Comparison of ENCODE assay signal across 12 mouse cellular contexts in genomic region chr2:65847463-65848110, GRCm38 (mm10). TPM values are rescaled to one million over a fixed set of nuclear protein-coding genes. Genes with fewer than 3 reads are reported as not detected.
DNase-seq lines count a peak whose midpoint lies in the region; ATAC-seq and TF ChIP-seq lines count a peak whose summit lies in the region.
"Had no signal": no experiment of that assay in that cellular context is flagged by ENCODE, and none has a peak within 500 bp of the region (broad histone marks: within the 10 kb centered on the region; RNA-seq: fewer than 3 reads in every experiment).

No protein-coding gene starts in this region.

- H3K4me3 ChIP-seq in embryonic facial prominence, embryonic 10.5 days, result peak overlapping the region; percentile 36; the same call in 1 of the 2 replicates
- H3K4me3 ChIP-seq in hindbrain, embryonic 12.5 days, result peak overlapping the region; percentile 30
- peak overlapping the region; percentile 43 for H3K4me3 ChIP-seq in midbrain, embryonic 13.5 days (replicated peaks)
- no peak overlapping the region for H3K4me3 ChIP-seq in intestine, postnatal 0 days (ENCODE audit: low read depth, low read length)

- ATAC-seq in hindbrain, embryonic 12.5 days (ENCODE audit: low FRiP score), result peak; percentile 71
- ATAC-seq in midbrain, embryonic 13.5 days, result peak; percentile 76
- no peak for ATAC-seq in intestine, postnatal 0 days

- no peak overlapping the region for H3K27ac ChIP-seq in embryonic facial prominence, embryonic 10.5 days (replicated peaks)
- H3K27ac ChIP-seq in hindbrain, embryonic 12.5 days, result peak overlapping the region; percentile 80
- peak overlapping the region; percentile 81 for H3K27ac ChIP-seq in midbrain, embryonic 13.5 days
- no peak overlapping the region for H3K27ac ChIP-seq in intestine, postnatal 0 days (ENCODE audit: low read depth, low read length)
- H3K27ac ChIP-seq: liver, embryonic 14.5 days had no signal

- no peaks in the 10 kb centered on the region for H3K27me3 ChIP-seq in embryonic facial prominence, embryonic 10.5 days (replicated peaks; ENCODE audit: low read depth, poor library complexity, severe bottlenecking)
- no peaks in the 10 kb centered on the region for H3K27me3 ChIP-seq in hindbrain, embryonic 12.5 days
- H3K27me3 ChIP-seq in midbrain, embryonic 13.5 days, result no peaks in the 10 kb centered on the region
- no peaks in the 10 kb centered on the region for H3K27me3 ChIP-seq in intestine, postnatal 0 days (replicated peaks; ENCODE audit: control insufficient read depth, insufficient read depth, low read length)

- peak overlapping the region; percentile 57 for H3K4me2 ChIP-seq in hindbrain, embryonic 12.5 days (replicated peaks)
- peak overlapping the region; percentile 57 for H3K4me2 ChIP-seq in midbrain, embryonic 13.5 days (replicated peaks)
- H3K4me2 ChIP-seq in intestine, postnatal 0 days (replicated peaks; ENCODE audit: low read depth), result no peak overlapping the region

- 42% methylated on average over 7 of the region's 7 CpGs for WGBS in embryonic facial prominence, embryonic 10.5 days
- WGBS in hindbrain, embryonic 12.5 days, result 18% methylated on average over 7 of the region's 7 CpGs
- WGBS in midbrain, embryonic 13.5 days, result 11% methylated on average over 7 of the region's 7 CpGs
- 59% methylated on average over 7 of the region's 7 CpGs for WGBS in intestine, postnatal 0 days

- H3K36me3 ChIP-seq in embryonic facial prominence, embryonic 10.5 days (replicated peaks), result no peaks in the 10 kb centered on the region
- H3K36me3 ChIP-seq in hindbrain, embryonic 12.5 days, result no peaks in the 10 kb centered on the region
- peaks cover 6% of the 10 kb centered on the region; the same call in 1 of the 2 replicates for H3K36me3 ChIP-seq in midbrain, embryonic 13.5 days
- H3K36me3 ChIP-seq in intestine, postnatal 0 days (ENCODE audit: control insufficient read depth, insufficient read depth), result no peaks in the 10 kb centered on the region

- H3K9ac ChIP-seq in hindbrain, embryonic 12.5 days, result peak overlapping the region; percentile 47; the same call in 1 of the 2 replicates
- H3K9ac ChIP-seq in midbrain, embryonic 13.5 days (replicated peaks), result peak overlapping the region; percentile 62
- no peak overlapping the region for H3K9ac ChIP-seq in intestine, postnatal 0 days (ENCODE audit: low read depth, low read length)
- H3K9ac ChIP-seq: liver, embryonic 14.5 days had no signal

- 0 out of 2 replicates have a peak, but pooled peaks cover 3% of the 10 kb centered on the region for H3K9me3 ChIP-seq in embryonic facial prominence, embryonic 10.5 days
- H3K9me3 ChIP-seq in hindbrain, embryonic 12.5 days (replicated peaks), result no peaks in the 10 kb centered on the region
- H3K9me3 ChIP-seq in midbrain, embryonic 13.5 days, result no peaks in the 10 kb centered on the region
- no peaks in the 10 kb centered on the region for H3K9me3 ChIP-seq in intestine, postnatal 0 days (ENCODE audit: control insufficient read depth)

- DNase-seq in MN1 (ENCODE audit: low spot score), result peak; percentile 14
- peak; percentile 49 for DNase-seq in embryonic facial prominence, embryonic 10.5 days (ENCODE audit: low spot score)
- DNase-seq in adrenal gland, adult 18-20 months (ENCODE audit: low spot score in 2 of 2), result no peak
- no peak for DNase-seq in cerebellum, adult 11 months
- DNase-seq in urinary bladder, postnatal 4 days (ENCODE audit: low spot score in 2 of 2), result no peak
- DNase-seq: heart, postnatal 36 days; thymus, adult 2 months had no signal

- TF ChIP-seq CTCF in intestine, postnatal 0 days (IDR thresholded peaks at IDR 0.05; ENCODE audit: low read depth), result no peak

- H3K4me1 ChIP-seq in embryonic facial prominence, embryonic 10.5 days, result peaks cover 17% of the 10 kb centered on the region
- peaks cover 21% of the 10 kb centered on the region for H3K4me1 ChIP-seq in hindbrain, embryonic 12.5 days
- peaks cover 32% of the 10 kb centered on the region for H3K4me1 ChIP-seq in midbrain, embryonic 13.5 days (replicated peaks)
- H3K4me1 ChIP-seq in intestine, postnatal 0 days (replicated peaks; ENCODE audit: control insufficient read depth, insufficient read depth, low read length), result no peaks in the 10 kb centered on the region

RNA-seq across cellular contexts. Expression of gene Csrnp3, which starts 2.0 kb away (rescaled TPM):
- polyA plus RNA-seq in embryonic facial prominence, embryonic 10.5 days (2016; fragmentation: Nextera tagmentation; extraction: Ambion mirVana), result 5.1 and 6.2 TPM in 2 replicates
- polyA plus RNA-seq in hindbrain, embryonic 12.5 days (2016; fragmentation: Nextera tagmentation; extraction: Ambion mirVana), result 34.3 and 37.2 TPM in 2 replicates
- polyA plus RNA-seq in midbrain, embryonic 13.5 days (2015; fragmentation: Nextera tagmentation; extraction: Ambion mirVana), result 60.5 and 61.9 TPM in 2 replicates
- total RNA-seq in adrenal gland, adult 18-20 months (2021), result under 1 TPM; 0.30 to 0.54 TPM
- polyA plus RNA-seq in intestine, postnatal 0 days (2015; fragmentation: Nextera tagmentation; extraction: Ambion mirVana), result 0.71 and 0.76 TPM in 2 replicates
- total RNA-seq: monocyte, adult 5-6 weeks had no signal

Comparison
In these comparisons a context has a peak if more than half of its experiments do, and no peak if none do; other contexts are left out.
1. DNase-seq: peak in MN1 (single experiment) and embryonic facial prominence, embryonic 10.5 days (single experiment); none in adrenal gland, adult 18-20 months (0 of 2), cerebellum, adult 11 months (single experiment) and urinary bladder, postnatal 4 days (0 of 2).
2. H3K27ac ChIP-seq: peak in hindbrain, embryonic 12.5 days (single experiment) and midbrain, embryonic 13.5 days (single experiment); none in embryonic facial prominence, embryonic 10.5 days (single experiment) and intestine, postnatal 0 days (single experiment).